Mouse (Mus musculus): ENCODE data around the gene Cadm2.

The Cadm2 gene

GRCm38 (mm10) chr16:66771883-66772282, 848.8 kb downstream of the Cadm2 start:
- ATAC-seq (ENCODE audit: insufficient number of reproducible peaks, low FRiP score, low TSS enrichment): no peak

DNA sequence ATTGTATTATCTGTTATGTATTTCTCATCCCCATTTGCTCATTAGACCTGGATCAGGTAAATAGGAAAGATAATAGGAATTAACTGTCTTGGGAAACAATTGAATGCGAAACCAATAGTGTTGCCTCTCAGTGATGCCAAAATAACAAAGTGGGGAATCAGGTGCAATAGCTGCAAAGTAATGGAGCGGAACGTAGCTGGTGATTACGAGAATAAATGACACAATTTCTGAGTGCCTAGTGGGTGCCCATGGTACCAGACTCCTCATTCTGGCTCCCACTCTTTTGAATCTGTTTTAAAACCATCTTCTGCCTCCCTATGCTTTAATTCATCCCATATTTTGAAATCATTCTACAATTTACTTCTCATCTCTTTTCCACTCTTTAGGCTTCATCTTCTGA, 851.2 kb downstream of the Cadm2 start:
- ATAC-seq (ENCODE audit: insufficient number of reproducible peaks, low FRiP score, low TSS enrichment): no peak

- peak; percentile 52; the same call in 1 of the 2 replicates for ATAC-seq (ENCODE audit: insufficient number of reproducible peaks, low FRiP score, low TSS enrichment)
Observed at GRCm38 (mm10) chr16:66768684-66769389, 851.9 kb downstream of the Cadm2 start.

DNA sequence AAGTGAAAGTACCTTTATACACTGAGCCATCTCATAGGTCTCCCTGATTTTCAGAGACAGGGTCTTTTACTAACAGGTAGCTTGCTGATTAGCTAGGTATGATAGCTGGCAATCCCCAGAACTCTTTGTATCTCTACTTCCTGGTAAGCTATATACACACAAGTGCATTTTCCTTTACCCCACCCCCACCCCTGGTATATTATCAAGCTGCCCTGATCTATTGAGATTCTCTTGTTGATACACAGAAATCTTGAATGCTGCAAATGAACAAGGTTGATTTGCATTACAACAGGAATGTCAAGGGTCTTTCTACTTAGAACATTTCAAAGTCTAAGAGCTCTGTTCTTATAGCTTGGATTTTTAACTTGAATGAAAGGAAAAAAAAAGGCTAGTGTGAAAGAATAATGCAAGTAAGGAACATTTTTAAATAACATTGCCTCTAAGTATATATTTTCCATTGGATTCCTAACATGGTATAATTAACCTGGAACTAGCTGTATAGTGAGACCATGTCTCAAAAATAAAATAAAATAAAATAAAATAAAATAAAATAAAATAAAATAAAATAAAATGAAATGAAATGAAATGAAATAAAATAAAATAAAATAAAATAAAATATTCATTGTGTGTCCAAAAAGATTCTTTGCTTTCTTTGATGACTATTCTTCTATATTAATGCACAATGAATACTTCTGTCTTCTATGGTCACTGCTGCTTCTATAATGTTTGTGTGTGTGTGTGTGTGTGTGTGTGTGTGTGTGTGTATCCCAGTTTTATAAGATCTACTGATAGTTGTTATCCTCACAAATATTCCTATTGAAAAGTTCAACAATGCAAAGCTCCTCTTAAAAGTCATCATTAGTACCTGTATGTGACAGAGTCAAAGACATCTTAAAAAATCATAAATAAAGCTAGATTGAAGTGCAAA, 858.9 kb downstream of the Cadm2 start:
- ATAC-seq (ENCODE audit: insufficient number of reproducible peaks, low FRiP score, low TSS enrichment): no peak

- ATAC-seq (ENCODE audit: insufficient number of reproducible peaks, low FRiP score, low TSS enrichment): no peak
Observed at GRCm38 (mm10) chr16:66748533-66748932, 872.2 kb downstream of the Cadm2 start.

- no peak for ATAC-seq (ENCODE audit: insufficient number of reproducible peaks, low FRiP score, low TSS enrichment)
Observed at GRCm38 (mm10) chr16:66731212-66731611, 889.5 kb downstream of the Cadm2 start.

DNA sequence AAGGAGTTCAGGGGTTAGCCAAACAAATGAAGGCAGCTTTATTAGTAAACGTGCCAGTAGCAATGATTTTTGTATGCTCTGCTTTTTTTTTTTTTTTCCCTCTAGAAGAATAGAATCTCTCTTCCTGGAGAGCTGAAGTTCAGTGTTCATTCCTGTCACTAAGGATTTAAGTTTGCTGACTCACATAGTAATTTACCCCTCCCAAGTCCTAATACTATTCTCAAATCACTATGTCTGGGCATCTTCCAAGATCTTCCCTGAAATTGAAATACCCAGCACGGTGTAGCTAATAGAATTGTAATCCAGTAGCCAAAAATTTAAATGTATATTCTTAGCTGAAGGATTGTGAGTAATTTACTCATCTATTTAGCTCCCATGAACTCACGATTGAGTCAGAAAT, 914.2 kb downstream of the Cadm2 start:
- ATAC-seq (ENCODE audit: insufficient number of reproducible peaks, low FRiP score, low TSS enrichment): no peak

GRCm38 (mm10) chr16:66694783-66695182, 925.9 kb downstream of the Cadm2 start:
- ATAC-seq (ENCODE audit: insufficient number of reproducible peaks, low FRiP score, low TSS enrichment): no peak

GRCm38 (mm10) chr16:66677241-66677640, 943.5 kb downstream of the Cadm2 start:
- ATAC-seq (ENCODE audit: insufficient number of reproducible peaks, low FRiP score, low TSS enrichment): peak; percentile 58; the same call in 1 of the 2 replicates

GRCm38 (mm10) chr16:66651013-66651362, 969.7 kb downstream of the Cadm2 start:
- ATAC-seq (ENCODE audit: insufficient number of reproducible peaks, low FRiP score, low TSS enrichment): peak; percentile 65

DNA sequence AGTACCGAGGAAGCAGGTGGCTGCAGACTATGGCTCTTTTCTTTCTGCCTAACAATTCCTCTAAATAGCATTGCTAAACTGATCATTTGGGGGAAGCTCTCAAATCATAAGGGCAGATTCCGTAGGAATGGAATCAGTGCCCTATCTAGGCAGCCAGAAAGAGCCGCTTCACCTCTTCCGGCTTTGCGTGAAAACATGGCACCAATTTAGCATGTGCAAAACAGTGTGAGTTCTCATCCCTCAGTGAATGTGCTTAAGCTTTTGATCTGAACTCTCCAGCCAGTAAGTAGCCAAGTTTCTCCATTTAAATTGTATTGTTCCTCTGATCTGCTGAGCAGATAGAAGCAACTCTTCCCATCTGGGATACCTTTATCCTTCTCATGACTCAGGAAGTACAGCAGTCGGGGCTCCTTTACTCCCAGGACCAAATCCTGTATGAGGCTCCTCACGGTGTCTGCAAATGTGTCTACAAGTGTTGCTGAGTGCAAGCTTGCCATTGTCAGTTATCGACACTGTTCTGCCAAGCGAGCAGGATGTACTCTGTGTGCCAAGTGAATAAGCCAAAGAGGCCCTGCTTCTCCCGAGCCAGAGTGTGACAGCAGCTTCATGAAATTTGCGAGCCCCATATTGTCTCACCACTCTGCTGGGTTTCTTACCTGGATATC, 970.2 kb downstream of the Cadm2 start:
- peak; percentile 97 for ATAC-seq (ENCODE audit: insufficient number of reproducible peaks, low FRiP score, low TSS enrichment)

DNA sequence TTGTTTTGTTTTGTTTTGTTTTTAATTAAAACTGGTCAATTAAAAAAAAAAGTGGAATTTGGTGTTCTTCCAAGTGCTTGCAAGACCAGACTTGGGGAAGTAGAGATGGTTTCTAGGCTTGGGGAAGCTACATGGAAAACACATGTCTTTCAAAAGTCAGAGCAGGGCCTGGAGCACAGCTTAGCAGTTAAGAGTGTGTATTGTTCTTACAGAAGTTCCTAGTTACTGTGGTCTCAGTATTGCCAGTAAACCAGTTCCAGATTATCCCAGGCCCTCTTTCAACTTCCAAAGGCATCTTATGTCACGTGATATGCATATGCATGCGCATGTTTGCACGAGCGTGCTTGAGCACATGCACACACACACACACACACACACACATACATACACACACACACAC, 972.9 kb downstream of the Cadm2 start:
- no peak for ATAC-seq (ENCODE audit: insufficient number of reproducible peaks, low FRiP score, low TSS enrichment)

DNA sequence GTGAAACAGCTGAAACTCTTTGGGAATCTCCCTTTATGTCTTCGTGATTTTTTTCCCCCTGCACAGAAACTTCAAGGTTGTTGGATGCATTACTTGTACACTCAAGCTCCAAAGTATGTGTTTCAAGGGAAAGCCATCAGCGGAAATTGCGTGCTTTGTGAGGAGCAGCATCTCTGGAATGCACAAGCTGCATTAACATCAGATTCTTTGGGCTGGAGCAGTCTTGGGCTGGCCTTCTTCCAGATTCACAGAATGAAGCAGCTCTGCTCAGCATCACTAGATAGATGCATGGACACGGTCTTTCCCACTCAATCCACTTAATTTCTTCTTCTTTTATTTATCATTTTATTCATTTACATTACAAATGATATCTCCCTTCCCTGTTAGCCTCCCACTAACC, 977.1 kb downstream of the Cadm2 start:
- no peak for ATAC-seq (ENCODE audit: insufficient number of reproducible peaks, low FRiP score, low TSS enrichment)

- ATAC-seq (ENCODE audit: insufficient number of reproducible peaks, low FRiP score, low TSS enrichment): no peak
Observed at GRCm38 (mm10) chr16:66627527-66627926, 993.2 kb downstream of the Cadm2 start.

DNA sequence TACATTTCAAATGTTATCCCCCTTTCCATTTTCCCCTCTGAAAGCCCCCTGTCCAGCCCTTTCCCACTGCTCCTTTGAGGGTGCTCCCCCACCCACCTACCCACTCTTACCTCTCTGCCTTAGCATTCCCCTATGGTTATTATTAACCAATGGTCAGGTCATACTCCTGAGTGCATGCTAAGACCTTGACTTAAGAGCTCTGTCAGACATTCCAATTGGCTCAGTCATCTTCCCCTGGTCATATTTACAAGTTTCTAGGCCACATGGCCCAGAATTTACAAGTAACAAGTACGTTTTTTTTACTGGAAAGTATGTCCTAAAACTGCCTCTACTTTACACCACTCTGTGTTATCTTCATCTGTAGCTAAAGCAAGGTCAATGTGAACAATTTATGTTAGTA, 998.3 kb downstream of the Cadm2 start:
- no peak for ATAC-seq (ENCODE audit: insufficient number of reproducible peaks, low FRiP score, low TSS enrichment)

- ATAC-seq (ENCODE audit: insufficient number of reproducible peaks, low FRiP score, low TSS enrichment): no peak
Observed at GRCm38 (mm10) chr16:66612624-66613023, 1008.1 kb downstream of the Cadm2 start.
